Mouse (Mus musculus): ENCODE measurements around the gene Prrc2b. TPM values are rescaled to one million over a fixed set of nuclear protein-coding genes. Genes with fewer than 3 reads are reported as not detected.
A peak's percentile ranks its signal among the peaks of the same experiment; 100 is the strongest.

The Prrc2b gene
- polyA plus RNA-seq, 1 experiment from 2014 or later: 60.0 TPM

DNA sequence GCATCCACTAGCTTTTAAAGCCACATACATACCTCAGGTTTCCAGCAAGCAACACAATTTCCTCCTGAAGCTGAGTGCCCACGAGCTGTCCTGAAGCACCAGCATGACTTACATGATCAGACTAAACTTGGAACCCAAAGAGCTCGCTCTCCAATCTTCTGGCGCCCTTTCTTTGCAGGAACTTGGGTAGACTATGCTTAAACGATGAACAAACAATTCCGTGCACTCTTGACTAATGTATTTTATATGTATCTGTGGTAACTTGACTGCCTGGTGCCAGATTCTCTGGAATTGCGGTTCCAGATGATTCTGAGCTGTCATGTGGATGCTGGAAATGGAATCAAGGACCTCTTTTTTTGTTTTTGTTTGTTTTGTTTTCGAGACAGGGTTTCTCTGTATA lies 84.6 kb downstream of the Prrc2b start:
- Histone ChIP-seq H3K4me1 (peaks cover 26% of the 10 kb centered on the region), H3K27me3 (replicated peaks; ENCODE audit: low read depth, poor library complexity, severe bottlenecking) (no peaks in the 10 kb centered on the region), H3K4me3 (peak overlapping the region; percentile 79), H3K9me3 (no peaks in the 10 kb centered on the region), H3K36me3 (replicated peaks) (peaks cover 61% of the 10 kb centered on the region), H3K27ac (replicated peaks) (peak overlapping the region; percentile 89)
- no peak for DNase-seq (ENCODE audit: low spot score)
- 37% methylated on average over 7 of the region's 7 CpGs for WGBS

- WGBS: under 1% methylated on average over 54 of the region's 54 CpGs
- peak within 1 kb of the TSS; percentile 79 for H3K4me3 ChIP-seq
- DNase-seq (ENCODE audit: low spot score): peak; percentile 94
- peaks cover 26% of the 10 kb centered on the region for H3K4me1 ChIP-seq
- H3K9me3 ChIP-seq: no peaks in the 10 kb centered on the region
- H3K27me3 ChIP-seq (replicated peaks; ENCODE audit: low read depth, poor library complexity, severe bottlenecking): no peaks in the 10 kb centered on the region
- peaks cover 61% of the 10 kb centered on the region for H3K36me3 ChIP-seq (replicated peaks)
- H3K27ac ChIP-seq (replicated peaks): peak within 1 kb of the TSS; percentile 89
Measured at GRCm38 (mm10) chr2:32235886-32236759, 85.2 kb downstream of the Prrc2b start, which contains the start of gene Pomt1. Pomt1 (plus strand) TSS chr2:32236590.

GRCm38 (mm10) chr2:32236760-32237487 lies 86.0 kb downstream of the Prrc2b start:
- under 1% methylated on average over 20 of the region's 20 CpGs for WGBS
- Histone ChIP-seq H3K36me3 (replicated peaks) (peaks cover 61% of the 10 kb centered on the region), H3K4me3 (peak overlapping the region; percentile 79), H3K27ac (replicated peaks) (peak overlapping the region; percentile 89), H3K4me1 (peaks cover 26% of the 10 kb centered on the region), H3K27me3 (replicated peaks; ENCODE audit: low read depth, poor library complexity, severe bottlenecking) (no peaks in the 10 kb centered on the region), H3K9me3 (no peaks in the 10 kb centered on the region)
- peak; percentile 71 for DNase-seq (ENCODE audit: low spot score)

DNA sequence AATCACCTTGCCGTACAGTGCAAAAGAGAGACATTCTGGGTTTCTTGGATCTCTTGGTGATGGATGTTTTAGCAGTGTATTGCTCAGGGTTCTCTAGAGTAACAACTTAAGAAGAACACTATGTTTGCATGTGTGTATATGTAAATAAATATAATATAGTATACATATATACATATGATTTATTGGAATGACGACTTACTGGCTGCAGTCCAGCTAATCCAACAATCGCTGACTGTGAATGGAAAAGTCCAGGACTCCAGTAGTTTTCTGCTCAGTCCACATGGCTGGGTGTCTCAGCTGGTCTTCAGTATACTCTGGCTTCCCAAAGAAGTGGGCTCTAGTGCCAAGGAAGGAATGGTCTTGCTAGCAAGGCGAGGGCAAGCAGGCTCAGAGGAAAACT lies 86.7 kb downstream of the Prrc2b start:
- H3K36me3 ChIP-seq (replicated peaks): peaks cover 57% of the 10 kb centered on the region
- no peak for DNase-seq (ENCODE audit: low spot score)
- no peaks in the 10 kb centered on the region for H3K27me3 ChIP-seq (replicated peaks; ENCODE audit: low read depth, poor library complexity, severe bottlenecking)
- 49% methylated on average over 4 of the region's 4 CpGs for WGBS
- H3K4me1 ChIP-seq: peaks cover 26% of the 10 kb centered on the region
- no peaks in the 10 kb centered on the region for H3K9me3 ChIP-seq
- peak overlapping the region; percentile 79 for H3K4me3 ChIP-seq
- peak overlapping the region; percentile 89; the same call in 1 of the 2 replicates for H3K27ac ChIP-seq (replicated peaks)

GRCm38 (mm10) chr2:32238708-32239435 lies 88.0 kb downstream of the Prrc2b start:
- no peak for DNase-seq (ENCODE audit: low spot score)
- Histone ChIP-seq H3K4me3 (no peak overlapping the region), H3K27me3 (replicated peaks; ENCODE audit: low read depth, poor library complexity, severe bottlenecking) (no peaks in the 10 kb centered on the region), H3K4me1 (peaks cover 26% of the 10 kb centered on the region), H3K36me3 (replicated peaks) (peaks cover 57% of the 10 kb centered on the region), H3K27ac (replicated peaks) (no peak overlapping the region), H3K9me3 (no peaks in the 10 kb centered on the region)
- WGBS: 92% methylated on average over 9 of the region's 9 CpGs

- Histone ChIP-seq H3K4me3 (no peak overlapping the region), H3K27ac (replicated peaks) (no peak overlapping the region), H3K4me1 (peaks cover 13% of the 10 kb centered on the region), H3K36me3 (replicated peaks) (peaks cover 63% of the 10 kb centered on the region), H3K27me3 (replicated peaks; ENCODE audit: low read depth, poor library complexity, severe bottlenecking) (no peaks in the 10 kb centered on the region), H3K9me3 (no peaks in the 10 kb centered on the region)
- 86% methylated on average over 5 of the region's 5 CpGs for WGBS
- DNase-seq (ENCODE audit: low spot score): no peak
Measured at GRCm38 (mm10) chr2:32240591-32240990, 89.7 kb downstream of the Prrc2b start.

- Histone ChIP-seq H3K4me3 (no peak overlapping the region), H3K27ac (replicated peaks) (no peak overlapping the region), H3K4me1 (no peaks in the 10 kb centered on the region; the same call in 1 of the 2 replicates), H3K27me3 (replicated peaks; ENCODE audit: low read depth, poor library complexity, severe bottlenecking) (no peaks in the 10 kb centered on the region), H3K9me3 (no peaks in the 10 kb centered on the region), H3K36me3 (replicated peaks) (peaks cover 87% of the 10 kb centered on the region)
- WGBS: 88% methylated on average over 4 of the region's 4 CpGs
- DNase-seq (ENCODE audit: low spot score): no peak
Measured at GRCm38 (mm10) chr2:32242986-32243385, 92.1 kb downstream of the Prrc2b start.

GRCm38 (mm10) chr2:32246741-32247140 lies 95.9 kb downstream of the Prrc2b start:
- H3K36me3 ChIP-seq (replicated peaks): peaks cover 96% of the 10 kb centered on the region
- no peaks in the 10 kb centered on the region for H3K27me3 ChIP-seq (replicated peaks; ENCODE audit: low read depth, poor library complexity, severe bottlenecking)
- no peaks in the 10 kb centered on the region for H3K9me3 ChIP-seq
- no peak for DNase-seq (ENCODE audit: low spot score)
- no peak overlapping the region for H3K27ac ChIP-seq (replicated peaks)
- no peaks in the 10 kb centered on the region for H3K4me1 ChIP-seq
- WGBS: 87% methylated on average over 4 of the region's 4 CpGs
- H3K4me3 ChIP-seq: no peak overlapping the region

DNA sequence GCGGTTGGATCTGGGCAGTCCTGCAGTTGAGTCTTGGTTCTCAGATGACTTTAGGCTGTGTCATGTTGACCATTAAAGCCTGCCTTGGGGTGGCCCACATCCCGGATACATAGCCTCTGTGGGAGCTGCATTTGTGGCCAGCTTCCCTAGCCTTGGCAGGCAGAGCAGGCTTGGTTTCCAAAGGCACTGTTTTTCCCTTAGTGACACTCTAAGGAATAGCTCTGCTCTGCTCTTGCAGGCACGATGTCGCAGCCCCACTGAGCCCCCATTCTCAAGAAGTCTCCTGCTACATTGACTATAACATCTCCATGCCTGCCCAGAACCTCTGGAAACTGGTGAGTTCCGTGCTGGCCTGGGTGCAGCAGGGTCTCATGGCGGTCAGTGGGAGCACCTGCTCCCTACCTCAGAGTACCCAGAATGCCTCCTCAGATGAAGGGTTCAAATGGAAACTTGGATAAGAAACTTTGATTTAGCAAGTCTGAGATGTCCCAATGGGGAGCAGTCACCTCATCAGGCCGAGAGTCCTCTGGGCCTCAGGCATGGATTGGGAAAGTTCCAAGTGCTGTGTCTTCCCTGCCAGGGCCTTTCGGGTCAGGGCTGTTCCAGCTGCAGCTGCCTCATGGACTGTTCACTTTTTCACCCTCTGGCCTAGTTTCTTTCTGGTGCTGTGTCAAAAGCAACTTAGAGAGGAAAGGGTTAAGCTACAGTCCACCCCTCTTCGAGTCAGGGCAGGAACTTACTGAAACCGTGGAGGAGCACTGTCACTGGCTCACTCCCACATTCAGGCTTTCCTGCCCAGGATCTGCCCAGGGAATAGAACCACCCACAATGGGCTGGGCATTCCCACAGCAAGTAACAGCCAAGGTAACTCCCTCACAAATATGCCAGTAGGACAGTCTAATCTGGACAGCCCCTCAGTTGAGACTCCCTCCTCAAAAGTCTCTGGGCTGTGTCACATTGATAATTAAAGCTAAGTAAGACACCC lies 97.8 kb downstream of the Prrc2b start:
- Histone ChIP-seq H3K27ac (replicated peaks) (no peak overlapping the region), H3K4me1 (no peaks in the 10 kb centered on the region), H3K4me3 (no peak overlapping the region), H3K9me3 (no peaks in the 10 kb centered on the region), H3K36me3 (replicated peaks) (peaks cover 100% of the 10 kb centered on the region), H3K27me3 (replicated peaks; ENCODE audit: low read depth, poor library complexity, severe bottlenecking) (no peaks in the 10 kb centered on the region)
- DNase-seq (ENCODE audit: low spot score): no peak
- 81% methylated on average over 10 of the region's 10 CpGs for whole genome bisulfite sequencing

- no peak overlapping the region for H3K27ac ChIP-seq (replicated peaks)
- DNase-seq (ENCODE audit: low spot score): no peak
- H3K9me3 ChIP-seq: no peaks in the 10 kb centered on the region
- H3K4me3 ChIP-seq: no peak overlapping the region
- no peaks in the 10 kb centered on the region for H3K4me1 ChIP-seq
- H3K27me3 ChIP-seq (replicated peaks; ENCODE audit: low read depth, poor library complexity, severe bottlenecking): no peaks in the 10 kb centered on the region
- H3K36me3 ChIP-seq (replicated peaks): peaks cover 97% of the 10 kb centered on the region
- 93% methylated on average over 12 of the region's 12 CpGs for WGBS
Measured at GRCm38 (mm10) chr2:32251791-32252527, 101.1 kb downstream of the Prrc2b start.

DNA sequence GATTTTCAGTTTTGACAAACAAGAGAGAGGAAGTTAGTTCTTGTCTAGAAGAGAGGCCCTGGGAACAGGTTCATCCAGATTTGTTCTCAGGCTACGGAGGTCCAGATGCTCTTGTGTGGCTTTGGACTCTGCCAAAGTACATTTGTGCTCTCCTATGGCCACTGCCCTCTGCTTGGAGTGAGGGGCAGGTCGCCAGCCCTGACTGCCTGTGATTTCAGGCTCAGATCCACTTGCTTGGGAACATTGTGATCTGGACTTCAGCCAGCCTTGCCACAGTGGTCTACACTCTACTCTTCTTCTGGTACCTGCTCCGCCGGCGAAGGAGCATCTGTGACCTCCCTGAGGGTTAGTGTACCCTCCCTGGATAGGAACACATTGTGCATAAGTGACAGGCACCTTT lies 101.8 kb downstream of the Prrc2b start:
- no peak for DNase-seq (ENCODE audit: low spot score)
- H3K27ac ChIP-seq (replicated peaks): no peak overlapping the region
- peaks cover 97% of the 10 kb centered on the region for H3K36me3 ChIP-seq (replicated peaks)
- H3K27me3 ChIP-seq (replicated peaks; ENCODE audit: low read depth, poor library complexity, severe bottlenecking): no peaks in the 10 kb centered on the region
- H3K4me3 ChIP-seq: no peak overlapping the region
- no peaks in the 10 kb centered on the region for H3K4me1 ChIP-seq
- 91% methylated on average over 5 of the region's 5 CpGs for WGBS
- H3K9me3 ChIP-seq: no peaks in the 10 kb centered on the region
